Mouse (Mus musculus) liver, adult 2 months (tissue): ENCODE measurements around the gene Olfr1395.

Experiments used
- CTCF ChIP-seq: fragments of 200-500 bp; IDR thresholded peaks from 2 replicates; pipeline ENCODE4 v1.5.1; 2011; ENCODE audit warnings: low read depth, low read length, control low read depth
- POLR2A ChIP-seq: fragments of 200-500 bp; IDR thresholded peaks from 2 replicates; pipeline ENCODE4 v1.6.1; 2011; ENCODE audit warnings: low read length, control low read depth; ENCODE audit not compliant: insufficient read depth; ENCODE audit errors: extremely low read depth

- no peak for TF ChIP-seq POLR2A
- TF ChIP-seq CTCF = no peak
Measured at GRCm38 (mm10) chr11:49092786-49093185, 49.3 kb upstream of the Olfr1395 start.
